Mouse (Mus musculus): ENCODE measurements around the gene Cybrd1.

The Cybrd1 gene

DNA sequence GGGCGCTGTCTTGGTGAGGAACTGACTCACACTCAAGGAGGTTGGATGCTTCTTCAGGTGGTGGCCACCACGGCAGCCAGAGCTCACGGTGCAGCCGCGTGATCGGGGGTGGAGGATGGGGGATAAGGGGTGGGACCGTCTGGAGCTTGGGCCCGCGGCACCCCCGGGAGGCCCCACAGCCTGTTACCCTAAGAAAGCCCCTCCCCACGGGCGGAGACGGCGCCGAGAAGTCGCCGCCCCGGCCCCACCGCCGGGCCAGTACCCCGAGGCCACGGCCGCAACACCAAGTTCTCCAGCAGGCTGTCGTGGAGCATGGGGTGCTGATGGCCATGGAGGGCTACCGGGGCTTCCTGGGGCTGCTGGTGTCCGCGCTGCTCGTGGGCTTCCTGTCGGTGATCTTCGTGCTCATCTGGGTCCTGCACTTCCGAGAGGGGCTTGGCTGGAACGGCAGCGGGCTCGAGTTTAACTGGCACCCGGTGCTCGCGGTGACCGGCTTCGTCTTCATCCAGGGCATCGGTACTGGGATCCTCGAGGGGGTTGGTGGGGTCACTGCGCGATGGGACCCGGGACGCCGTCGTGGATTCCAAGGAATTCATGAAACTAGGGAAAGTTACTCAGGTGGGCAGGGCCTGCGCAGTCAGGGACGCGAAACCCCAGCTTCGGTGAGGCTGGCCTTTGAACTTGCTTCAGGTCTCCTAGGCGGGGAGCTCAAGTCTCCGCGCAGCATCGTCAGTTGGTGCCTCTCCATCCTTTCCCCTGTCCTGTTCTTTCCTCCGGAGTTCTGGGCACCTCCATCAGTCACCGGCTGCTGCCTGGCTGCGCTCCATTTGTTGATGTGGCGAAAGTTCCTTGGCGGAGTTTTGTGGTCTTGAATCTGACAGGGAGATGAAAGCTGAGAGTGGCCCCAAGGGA lies at the start of gene Cybrd1:
Gene Cybrd1, plus strand, starts transcription at position 127 of the 912 bp plus-strand sequence.
- peak; percentile 28 to 63 for DNase-seq (ENCODE audit: inconsistent age in 2 of 2, low spot score in 1 of 2)

DNA sequence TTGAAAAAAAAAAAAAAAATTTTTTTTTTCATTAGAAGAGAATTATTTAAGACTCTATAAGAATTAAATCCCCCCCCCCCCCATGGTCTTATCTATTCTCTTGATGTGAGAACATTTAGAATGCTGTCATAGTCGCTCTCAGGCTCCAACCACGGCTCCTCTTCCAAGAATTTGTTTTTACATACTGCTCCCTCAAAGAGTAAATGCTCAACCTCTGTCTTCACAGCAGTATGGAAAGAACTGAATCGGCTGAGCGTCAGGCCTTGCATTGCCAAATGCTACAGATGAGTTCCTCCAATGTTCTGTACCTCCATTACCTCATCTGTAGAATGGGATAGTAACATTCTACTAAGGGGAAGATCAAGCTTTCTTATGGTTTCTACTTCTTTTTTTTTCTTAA lies 46.1 kb upstream of the Cybrd1 start:
- DNase-seq (ENCODE audit: inconsistent age in 2 of 2, low spot score in 1 of 2): no peak

DNA sequence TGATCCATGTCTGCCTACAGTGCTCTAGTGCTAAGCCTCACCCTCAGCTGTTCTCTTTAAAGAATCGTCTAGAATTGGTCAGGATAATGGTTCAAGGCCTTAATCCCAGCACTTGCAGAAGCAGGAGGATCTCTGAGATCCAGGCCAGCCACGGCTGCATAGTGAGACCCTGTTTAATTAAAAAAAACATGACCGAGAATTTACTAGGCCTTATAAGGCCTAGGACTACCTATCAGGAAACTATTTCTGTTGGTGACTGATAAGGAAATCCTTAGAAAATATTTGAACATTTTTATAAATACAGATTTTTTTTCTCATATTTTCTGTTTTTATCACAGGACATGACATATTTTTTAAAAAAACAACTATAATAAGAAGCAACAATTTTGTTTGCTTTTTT lies 44.4 kb upstream of the Cybrd1 start:
- DNase-seq (ENCODE audit: inconsistent age in 2 of 2, low spot score in 1 of 2): no peak

DNA sequence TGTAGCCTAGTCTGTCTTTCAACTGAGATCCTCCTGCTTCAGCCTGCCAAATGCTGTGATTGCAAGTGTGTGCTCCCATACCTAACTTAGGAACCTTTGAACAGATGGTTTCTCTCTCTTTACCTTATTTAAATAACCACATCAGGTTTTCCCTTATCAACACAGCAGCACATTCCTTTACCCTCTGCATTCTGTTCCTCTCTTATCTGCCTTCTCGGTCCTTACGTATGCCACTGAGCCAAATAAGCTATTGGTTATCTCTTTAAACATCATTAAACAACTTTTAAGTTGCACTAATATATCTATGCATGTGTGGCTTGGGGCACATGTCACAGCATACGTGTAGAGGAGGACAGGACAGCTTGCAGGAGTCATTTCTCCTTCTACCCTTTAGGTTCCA lies 43.9 kb upstream of the Cybrd1 start:
- no peak for DNase-seq (ENCODE audit: inconsistent age in 2 of 2, low spot score in 1 of 2)

DNA sequence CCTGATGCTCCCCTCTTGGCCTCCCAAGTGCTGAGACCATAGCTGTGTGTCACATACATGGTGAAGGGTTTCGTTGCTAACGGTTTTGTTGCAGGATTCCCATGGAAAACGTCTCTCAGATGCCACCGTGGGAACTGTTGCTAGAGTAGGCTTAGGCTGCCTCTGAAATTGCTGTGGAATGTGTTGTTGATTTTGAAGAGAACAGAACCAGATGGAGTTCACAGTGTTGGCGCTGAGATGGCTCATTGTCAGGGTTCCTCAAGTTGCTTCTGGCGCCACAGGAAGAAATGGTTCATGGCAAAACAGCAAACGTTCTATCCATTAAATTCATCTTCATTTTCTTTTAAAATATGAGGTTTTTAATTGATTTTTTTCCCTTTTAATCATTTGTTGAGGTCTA lies 35.3 kb upstream of the Cybrd1 start:
- no peak for DNase-seq (ENCODE audit: inconsistent age in 2 of 2, low spot score in 1 of 2)

DNA sequence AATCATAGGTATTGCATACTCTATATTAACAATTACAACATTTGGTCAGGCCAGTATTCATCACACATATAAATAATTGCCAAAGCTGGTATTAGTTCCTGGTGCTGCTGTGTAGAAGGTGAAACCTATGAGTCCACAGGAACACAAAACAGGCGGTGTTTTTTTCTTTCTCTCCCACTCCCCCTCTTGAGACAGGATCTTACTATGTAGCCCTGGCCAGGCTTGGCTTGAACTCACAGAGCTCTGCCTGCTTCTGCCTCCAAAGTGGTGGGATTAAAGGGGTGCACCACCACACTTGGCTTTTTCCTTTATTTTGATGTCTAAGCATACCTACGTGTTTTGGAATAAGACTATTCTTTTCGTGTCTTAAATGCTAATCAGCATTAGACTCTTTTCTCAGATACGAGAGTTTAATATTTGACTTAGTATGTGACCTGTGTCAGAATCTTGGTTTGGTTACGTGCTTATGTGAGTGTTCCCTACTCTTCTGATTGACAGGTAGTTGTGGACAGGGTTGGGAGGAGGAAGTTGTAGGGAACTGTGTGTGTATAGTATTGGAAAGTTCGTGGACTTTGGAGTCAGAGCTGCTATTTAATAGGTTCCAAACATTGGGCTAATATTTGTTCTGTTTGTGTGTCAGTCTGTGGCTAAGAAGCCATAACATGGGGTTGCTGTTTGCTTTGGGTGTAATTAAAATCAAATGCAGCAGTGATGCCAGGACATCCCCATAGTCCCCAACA lies 34.1 kb upstream of the Cybrd1 start:
- DNase-seq (ENCODE audit: inconsistent age in 2 of 2, low spot score in 1 of 2): no peak

DNA sequence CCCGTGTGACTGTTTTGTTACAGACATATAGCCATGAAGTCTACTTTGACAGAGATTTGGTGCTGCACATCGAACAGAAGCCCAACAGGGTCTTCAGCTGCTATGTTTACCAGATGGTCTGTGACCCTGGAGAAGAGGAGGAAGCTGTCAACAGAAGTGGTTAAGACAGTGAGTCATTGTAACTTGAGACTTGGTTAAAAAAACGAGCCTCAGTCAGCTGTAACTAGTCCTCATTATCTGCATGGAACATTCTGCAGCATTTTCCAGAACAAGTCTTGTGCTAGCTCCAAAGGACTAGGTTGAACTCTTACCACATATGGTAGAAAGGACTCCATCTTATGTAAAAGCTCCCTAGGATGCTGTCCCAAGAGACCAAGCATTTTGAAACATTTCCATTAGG lies 28.0 kb upstream of the Cybrd1 start:
- no peak for DNase-seq (ENCODE audit: inconsistent age in 2 of 2, low spot score in 1 of 2)

DNA sequence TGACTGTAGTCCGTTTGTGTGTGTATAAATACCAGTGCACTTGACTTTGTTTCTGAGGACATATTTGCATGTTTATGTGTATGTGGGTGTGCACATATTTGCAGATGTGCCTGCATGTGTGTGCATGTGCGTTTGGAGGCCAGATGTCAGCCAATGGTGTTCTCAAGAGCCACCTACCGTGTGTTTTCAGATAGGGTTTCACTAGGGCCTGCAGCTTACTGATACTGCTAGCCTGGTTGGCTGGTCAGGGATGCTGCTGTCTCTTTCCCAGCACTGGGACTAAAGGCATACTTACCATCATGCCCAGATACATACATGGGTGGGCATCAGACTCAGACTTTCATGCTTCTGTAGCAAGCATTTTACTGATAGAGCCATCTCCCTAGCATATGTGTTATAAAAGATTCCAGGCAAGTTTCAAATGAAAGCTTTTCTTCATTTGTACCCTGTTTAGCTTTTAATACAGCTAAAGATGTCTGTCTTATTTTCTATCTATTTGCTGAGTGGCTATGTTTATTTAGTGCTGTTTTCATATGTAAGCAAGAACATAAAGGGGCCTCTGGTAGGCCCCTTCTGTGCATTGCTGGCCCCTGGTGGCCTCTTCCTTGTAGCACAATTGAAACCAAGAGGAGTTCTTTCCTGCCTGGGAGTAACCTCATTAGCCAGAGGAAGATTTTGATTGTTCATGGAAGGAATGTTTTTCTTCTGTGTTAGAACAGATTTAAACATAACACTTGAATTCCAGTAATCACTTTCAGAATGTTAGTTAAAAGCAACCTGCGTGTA lies 26.9 kb upstream of the Cybrd1 start:
- no peak for DNase-seq (ENCODE audit: inconsistent age in 2 of 2, low spot score in 1 of 2)

DNA sequence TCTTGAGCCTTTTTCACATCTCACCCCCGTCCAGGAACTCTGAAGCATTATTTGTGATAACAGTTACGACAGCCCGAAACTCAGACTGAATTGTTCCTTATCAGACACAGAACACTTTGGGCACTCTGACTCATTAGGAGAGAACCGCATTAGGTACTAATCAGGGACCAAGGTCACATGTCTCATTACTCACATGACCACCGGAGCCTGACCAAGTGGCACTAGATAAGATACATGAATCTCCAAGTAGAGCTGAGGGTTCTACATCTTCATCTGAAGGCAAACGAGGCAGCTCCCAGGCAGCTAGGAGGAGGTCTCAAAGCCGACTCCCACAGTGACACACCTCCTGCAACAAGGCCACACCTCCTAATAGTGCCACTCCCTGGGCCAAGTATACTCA lies 21.6 kb upstream of the Cybrd1 start:
- DNase-seq (ENCODE audit: inconsistent age in 2 of 2, low spot score in 1 of 2): peak; percentile 20 to 49

DNA sequence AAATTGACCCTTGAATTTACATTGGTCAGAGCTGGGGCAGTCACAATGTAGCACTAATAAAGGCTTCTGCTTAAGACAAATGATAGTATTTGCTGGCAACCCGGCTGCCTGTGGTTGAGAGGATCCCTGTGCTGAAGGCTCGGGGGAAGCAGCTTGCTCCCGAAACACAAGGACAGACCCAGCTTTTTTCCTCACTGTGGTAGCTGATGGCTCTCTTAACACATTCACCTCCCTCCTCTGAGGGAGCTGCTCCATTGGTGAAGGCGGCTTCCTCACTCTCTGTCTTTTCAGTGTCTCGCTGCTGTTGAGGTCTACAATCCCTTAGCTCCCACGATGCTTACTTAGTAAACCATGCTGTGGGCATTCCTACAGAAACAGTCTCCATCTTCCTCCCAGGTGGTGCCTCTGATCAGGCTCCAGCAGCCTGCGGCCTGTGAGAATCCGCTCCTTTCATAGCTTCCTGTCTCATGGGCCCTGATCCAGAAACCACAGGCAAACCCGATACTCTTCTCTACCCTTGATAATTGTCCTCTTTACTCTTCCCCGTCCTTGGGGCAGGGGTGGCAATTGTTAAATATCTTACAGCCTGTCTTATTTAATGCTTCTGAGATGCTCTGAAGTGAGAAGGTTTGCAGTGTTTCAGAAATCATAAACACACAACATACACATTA lies 15.0 kb upstream of the Cybrd1 start:
- DNase-seq (ENCODE audit: inconsistent age in 2 of 2, low spot score in 1 of 2): no peak

DNA sequence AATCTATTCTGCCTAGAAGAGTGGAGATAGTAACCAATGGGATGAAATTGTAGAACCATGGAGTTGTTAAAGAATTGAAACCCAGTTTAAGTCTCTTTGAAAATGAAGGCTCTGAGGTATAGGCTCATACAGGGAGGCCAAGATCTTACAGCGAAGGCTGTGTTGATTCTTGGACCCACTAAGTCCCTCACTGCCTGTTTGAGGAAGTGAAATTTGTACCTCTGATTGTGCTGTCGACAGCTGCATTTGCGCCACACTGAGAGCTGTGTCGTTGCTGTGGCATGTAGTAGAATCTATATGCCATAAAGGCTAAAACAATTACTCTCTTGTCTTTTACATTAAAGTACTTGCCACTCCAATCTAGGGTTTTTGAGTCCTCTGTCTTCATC lies 14.4 kb upstream of the Cybrd1 start:
- no peak for DNase-seq (ENCODE audit: inconsistent age in 2 of 2, low spot score in 1 of 2)

DNA sequence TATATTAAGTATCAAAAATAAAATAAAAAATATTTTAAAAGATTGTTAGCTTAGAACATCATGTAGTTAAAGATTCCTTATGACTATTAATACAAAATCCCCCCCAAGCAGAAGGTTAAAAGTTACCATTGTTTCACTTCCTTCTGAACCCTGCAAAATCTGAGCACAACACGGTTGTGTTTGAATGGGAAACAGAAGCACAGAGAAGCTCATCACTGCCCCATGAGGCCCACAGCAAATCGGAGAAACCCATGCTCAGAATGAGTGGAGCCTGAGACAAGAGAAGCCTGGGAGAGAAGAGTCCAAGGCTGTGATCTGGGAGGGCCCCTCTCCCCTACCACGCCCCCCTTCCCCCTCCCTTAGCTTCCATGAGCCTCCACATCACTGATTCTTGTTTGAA lies 13.0 kb upstream of the Cybrd1 start:
- no peak for DNase-seq (ENCODE audit: inconsistent age in 2 of 2, low spot score in 1 of 2)

DNA sequence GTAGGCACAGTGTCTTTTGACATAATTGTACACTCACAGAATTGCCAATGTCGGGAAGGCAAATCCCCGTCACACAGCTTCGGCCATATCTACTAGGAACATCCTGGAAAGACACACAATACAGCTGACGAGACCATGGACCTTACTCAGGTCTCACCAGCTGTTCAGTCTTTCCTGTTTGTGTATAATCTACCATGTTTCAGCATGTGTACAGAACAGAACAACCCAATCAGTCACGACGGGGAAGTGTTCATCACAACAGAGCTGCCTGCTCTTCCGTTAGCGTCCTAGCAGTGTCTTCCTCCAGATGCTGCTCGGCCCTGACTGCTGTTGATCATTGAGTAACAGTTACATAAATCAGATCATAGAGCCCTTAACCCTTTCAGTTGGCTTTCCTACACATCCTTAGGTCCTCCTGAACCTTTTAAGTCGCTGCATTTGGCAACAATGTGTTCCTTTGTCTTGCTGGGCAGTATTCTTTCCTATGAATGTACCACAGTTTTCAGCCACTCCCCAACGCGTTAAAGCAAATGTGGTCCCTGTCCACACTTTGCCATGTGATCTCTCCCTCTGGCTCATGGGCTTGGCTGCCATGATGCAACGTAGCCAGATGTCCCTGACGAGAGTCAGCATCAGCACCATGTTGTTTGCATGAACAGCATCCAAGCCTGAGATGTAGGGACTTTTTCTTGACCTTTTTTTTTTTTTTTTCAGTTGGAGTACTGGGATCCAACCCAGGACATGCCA lies 12.1 kb upstream of the Cybrd1 start:
- DNase-seq (ENCODE audit: inconsistent age in 2 of 2, low spot score in 1 of 2): no peak

DNA sequence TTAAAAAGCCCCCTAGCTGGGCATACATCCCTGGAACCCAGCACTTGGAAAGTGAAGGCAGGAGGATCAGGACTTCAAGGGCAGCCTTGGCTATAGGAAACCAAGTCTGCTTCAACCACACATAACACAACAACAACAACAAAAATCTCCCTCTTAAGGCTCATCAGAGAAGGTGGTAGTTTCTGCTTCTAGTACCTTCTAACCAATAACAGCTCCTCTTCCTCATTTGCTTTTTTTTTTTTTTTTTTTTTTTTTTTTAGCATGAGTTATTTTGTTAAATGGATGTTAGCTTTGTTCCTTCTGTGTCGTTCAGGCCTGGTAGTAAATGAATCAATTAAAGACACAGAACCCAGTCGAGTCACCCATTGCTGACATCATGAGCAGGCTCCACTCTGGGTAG lies 10.5 kb upstream of the Cybrd1 start:
- no peak for DNase-seq (ENCODE audit: inconsistent age in 2 of 2, low spot score in 1 of 2)

DNA sequence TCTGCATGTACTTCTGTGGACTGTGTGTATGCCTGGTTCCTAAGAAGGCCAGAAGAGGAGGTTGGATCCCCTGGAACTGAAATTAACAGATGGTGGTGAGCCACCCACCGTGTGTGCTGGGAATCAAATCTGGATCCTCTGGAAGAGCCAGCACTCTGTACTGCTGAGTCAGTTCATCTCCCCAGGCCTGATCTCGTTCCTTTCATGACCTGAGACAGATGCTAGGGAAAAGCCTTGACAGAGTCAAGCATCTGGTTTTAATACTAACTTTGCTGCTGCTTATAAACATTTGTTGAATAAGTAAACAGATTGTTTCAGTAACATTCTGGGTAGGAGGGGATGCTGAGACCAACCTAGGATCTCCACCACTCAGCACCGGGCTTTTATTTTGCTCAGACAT lies 9.2 kb upstream of the Cybrd1 start:
- no peak for DNase-seq (ENCODE audit: inconsistent age in 2 of 2, low spot score in 1 of 2)

DNA sequence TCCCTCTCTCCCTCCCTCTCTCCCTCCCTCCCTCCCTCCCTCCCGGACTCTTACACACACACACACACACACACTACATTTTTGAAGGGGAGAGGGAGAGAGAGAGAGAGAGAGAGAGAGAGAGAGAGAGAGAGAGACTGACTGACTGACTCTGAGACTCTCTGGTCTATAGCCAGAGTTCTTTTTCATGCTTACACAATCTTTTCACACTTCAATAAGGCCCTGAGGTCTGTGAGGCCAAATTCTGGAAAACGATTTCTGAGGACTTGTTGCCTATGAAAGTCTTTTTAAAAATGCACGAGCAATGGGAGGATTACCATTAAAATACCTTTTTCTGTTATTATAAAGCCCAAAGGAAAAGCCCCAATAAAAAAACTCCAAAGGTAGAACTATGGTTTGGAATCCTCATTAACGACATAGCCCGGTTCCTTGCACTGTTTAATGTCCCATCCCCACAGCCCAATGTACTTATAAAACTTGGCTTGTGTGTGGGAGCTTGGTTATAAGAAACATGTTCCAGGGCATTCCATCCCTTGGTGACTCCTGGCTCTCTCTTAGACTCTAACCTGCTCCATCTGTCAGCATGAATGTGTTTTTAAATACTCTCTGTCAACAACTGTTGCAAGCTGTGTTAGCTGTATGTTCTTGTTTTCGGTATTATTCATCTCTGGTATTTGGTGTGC lies 4.1 kb upstream of the Cybrd1 start:
- no peak for DNase-seq (ENCODE audit: inconsistent age in 2 of 2, low spot score in 1 of 2)

DNA sequence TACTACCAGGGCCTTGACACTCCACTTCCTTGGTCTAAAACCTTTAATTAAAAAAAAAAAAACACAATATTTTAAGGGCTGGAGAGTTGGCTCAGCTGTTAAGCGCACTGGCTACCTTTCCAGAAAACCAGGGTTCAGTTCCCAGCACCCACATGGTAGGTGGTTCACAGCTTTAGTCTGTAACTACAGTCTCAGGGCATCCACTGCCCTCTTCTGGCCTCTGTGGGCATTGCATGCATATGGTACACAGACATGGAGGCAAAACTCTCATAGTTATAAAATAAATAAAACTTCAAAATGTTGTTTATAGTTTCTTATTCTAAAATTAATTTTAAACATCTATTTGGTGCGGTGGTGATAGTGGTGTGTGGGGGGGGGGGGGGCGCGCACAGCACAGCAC lies 1.6 kb upstream of the Cybrd1 start:
- DNase-seq (ENCODE audit: inconsistent age in 2 of 2, low spot score in 1 of 2): no peak

DNA sequence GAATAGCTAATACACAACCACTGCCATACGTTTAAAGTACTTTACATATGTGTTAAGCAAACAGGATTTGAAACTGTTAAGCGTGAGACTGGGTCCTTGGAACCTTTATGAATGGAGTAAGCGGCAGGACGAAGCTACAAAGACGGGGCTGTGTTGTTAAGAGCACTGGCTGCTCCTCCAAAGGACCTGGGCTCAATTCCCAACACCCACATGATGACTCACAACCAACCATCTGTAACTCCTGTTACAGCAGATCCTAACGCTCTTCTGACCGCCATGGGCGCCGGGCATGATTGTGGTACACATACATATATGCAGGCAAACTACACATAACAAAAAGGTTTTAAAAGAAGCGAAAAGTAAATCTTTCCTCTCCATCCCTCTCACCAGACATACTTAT lies 3.1 kb downstream of the Cybrd1 start:
- DNase-seq (ENCODE audit: inconsistent age in 2 of 2, low spot score in 1 of 2): no peak

DNA sequence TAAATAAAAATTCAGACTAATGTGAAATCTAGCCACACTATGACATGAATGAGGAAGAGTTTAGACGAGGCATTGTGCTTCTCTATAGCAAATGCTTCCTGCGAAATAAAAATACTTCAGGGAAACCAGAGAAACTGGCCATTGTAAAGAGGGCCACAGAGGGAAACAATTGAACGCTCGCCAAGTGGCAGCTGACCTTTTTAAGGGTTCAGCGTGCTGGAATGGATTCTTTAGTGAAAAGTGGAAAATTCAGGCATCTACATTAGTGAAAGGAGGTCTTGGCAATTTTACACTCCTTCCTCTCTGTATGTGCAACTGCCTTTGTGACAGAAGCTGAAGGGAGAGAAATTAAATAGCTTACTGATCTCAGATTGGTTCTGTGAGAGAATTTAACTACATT lies 3.7 kb downstream of the Cybrd1 start:
- DNase-seq (ENCODE audit: inconsistent age in 2 of 2, low spot score in 1 of 2): no peak

All from adrenal gland, adult (tissue).